Mouse (Mus musculus): Measurements from ENCODE around the gene Mepce. TPM values are rescaled to one million over a fixed set of nuclear protein-coding genes. Genes with fewer than 3 reads are reported as not detected.
"Not testable (repeated sequence)": the region's sequence is repeated elsewhere in the genome, so short reads cannot be mapped to it uniquely, and the experiment has no call there.

The Mepce gene
- polyA plus RNA-seq (2016; fragmentation: Nextera tagmentation; extraction: Ambion mirVana), result 7.1 and 10.4 TPM in 2 replicates

DNA sequence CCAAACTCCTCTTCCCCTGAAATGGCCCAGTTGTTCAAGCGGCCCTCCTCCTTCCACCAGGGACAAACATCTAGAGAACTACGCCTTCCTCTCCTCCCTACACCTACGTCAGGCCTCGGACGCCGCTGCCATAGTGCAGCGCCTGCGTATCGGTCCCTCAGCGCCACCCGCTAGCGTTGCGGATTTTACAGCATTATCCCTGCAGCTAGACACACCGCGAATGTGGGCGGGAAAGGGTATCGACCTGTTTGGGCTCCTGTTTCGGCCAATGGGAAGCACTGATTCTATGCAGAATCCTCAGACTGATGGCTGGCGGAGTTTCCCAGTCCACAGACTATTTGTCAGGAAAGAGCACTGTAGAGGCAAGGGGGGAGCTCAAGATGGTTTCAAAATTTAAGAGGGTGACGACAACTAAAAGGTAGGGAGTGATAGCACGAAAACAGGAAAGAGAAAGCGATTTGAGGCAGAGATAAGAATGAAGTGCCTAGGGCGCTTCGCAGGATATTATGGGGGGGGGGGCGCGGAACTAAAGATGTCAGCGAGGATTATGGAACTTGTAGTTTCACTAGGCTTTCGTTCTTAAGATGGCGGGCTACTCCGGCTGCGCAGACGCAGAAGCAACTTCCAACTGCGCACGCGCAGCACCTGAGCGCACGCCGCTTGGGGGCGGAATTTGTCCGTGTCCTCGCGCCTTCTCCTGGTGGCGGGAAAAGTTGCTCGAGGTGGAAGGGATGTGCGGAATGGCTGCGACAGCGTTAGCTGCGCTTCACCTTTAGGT lies at the start of gene Mepce, which contains the start of gene Zcwpw1:
Gene Mepce, minus strand, starts transcription at position 505 of the 778 bp plus-strand sequence.
Gene Zcwpw1, plus strand, starts transcription at position 648 of the 778 bp plus-strand sequence.
- peak within 1 kb of the TSS; percentile 98 for H3K27ac ChIP-seq
- H3K36me3 ChIP-seq, result peaks cover 28% of the 10 kb centered on the region
- H3K27me3 ChIP-seq (ENCODE audit: insufficient read depth, poor library complexity, severe bottlenecking), result peaks cover 4% of the 10 kb centered on the region; the same call in 1 of the 2 replicates
- peak within 1 kb of the TSS; percentile 89 for H3K4me3 ChIP-seq
- no peaks in the 10 kb centered on the region for H3K9me3 ChIP-seq
- DNase-seq (ENCODE audit: low spot score), result peak; percentile 97
- H3K4me1 ChIP-seq, result peaks cover 27% of the 10 kb centered on the region
- WGBS, result under 1% methylated on average over 48 of the region's 48 CpGs

DNA sequence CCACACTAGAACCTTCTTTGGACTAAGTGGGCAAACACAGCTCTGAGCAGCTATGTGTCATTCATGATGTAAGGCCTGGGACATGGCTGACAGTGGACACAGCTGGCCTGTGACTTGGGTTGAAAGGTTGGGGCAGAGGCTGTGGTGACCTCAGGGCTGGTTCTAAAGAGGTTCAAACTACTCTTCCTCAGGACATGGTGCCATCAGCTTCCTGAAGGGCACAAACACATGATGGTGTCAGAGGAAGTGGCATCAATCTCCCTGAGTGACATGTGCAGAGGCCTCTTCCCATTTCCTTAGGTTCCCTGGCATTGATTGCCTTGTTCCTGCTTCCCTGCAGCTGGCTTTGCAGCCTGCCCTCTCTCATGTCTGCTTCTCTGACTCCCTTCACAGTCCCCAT lies 49.7 kb upstream of the Mepce start:
- H3K36me3 ChIP-seq; H3K4me1 ChIP-seq; H3K9me3 ChIP-seq; H3K27ac ChIP-seq; H3K27me3 ChIP-seq (ENCODE audit: insufficient read depth, poor library complexity, severe bottlenecking); H3K4me3 ChIP-seq; DNase-seq (ENCODE audit: low spot score): not testable (repeated sequence)

DNA sequence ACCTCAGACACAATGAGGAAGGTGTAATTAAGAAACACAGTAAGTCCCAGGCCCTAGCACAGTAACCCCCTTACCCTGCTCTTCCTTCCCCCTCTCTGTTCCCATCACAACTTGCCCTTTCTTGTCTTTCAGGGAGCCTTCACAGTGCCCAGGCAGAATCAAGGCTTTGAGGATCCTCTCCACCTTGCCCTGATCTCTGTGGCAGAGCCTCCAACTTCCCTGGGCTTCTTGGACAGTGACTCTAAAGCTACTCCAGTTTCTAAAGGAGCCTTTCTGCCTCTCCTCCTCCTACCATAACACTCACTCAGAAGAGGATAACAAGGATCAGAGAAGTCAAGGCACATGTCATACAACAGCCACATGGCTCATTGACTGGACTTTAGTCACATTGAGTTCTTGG lies 49.2 kb upstream of the Mepce start:
- no peaks in the 10 kb centered on the region for H3K27me3 ChIP-seq (ENCODE audit: insufficient read depth, poor library complexity, severe bottlenecking)
- H3K9me3 ChIP-seq, result no peaks in the 10 kb centered on the region
- no peak overlapping the region for H3K27ac ChIP-seq
- H3K4me1 ChIP-seq, result no peaks in the 10 kb centered on the region
- no peak overlapping the region for H3K4me3 ChIP-seq
- no peak for DNase-seq (ENCODE audit: low spot score)
- H3K36me3 ChIP-seq, result no peaks in the 10 kb centered on the region

DNA sequence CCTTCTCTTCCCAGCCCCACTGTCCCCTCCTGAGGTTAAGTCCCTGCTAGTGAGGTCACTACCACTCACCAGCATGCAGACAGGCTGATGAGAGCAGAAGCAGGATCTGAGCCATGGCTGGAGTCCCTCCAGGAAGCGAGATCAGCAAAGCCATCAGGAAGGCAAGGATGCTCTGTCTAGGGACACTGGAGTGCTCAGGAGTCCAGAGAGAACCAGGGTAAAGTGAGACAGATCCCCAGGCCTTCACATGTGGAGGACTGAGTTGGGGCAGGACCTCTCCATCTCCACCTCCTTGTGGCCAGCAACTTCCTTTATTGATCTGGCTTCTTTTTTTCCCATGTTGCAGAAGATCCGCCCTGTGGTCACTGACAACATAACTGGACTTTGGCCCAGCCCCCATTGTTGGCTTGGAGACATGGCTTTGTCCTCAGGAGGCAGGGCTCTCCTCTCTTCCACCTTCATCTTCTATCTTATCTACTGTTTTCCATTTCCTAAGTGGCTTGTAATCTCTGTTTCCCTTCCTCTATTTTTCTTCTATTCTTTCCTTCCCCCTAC lies 48.6 kb upstream of the Mepce start, which contains the start of gene Pilra:
Gene Pilra, minus strand, starts transcription at position 316 of the 555 bp plus-strand sequence.
- 39% methylated on average over 2 of the region's 2 CpGs for WGBS
- H3K27ac ChIP-seq; H3K9me3 ChIP-seq; H3K36me3 ChIP-seq; H3K4me3 ChIP-seq; H3K27me3 ChIP-seq (ENCODE audit: insufficient read depth, poor library complexity, severe bottlenecking); H3K4me1 ChIP-seq; DNase-seq (ENCODE audit: low spot score): not testable (repeated sequence)

DNA sequence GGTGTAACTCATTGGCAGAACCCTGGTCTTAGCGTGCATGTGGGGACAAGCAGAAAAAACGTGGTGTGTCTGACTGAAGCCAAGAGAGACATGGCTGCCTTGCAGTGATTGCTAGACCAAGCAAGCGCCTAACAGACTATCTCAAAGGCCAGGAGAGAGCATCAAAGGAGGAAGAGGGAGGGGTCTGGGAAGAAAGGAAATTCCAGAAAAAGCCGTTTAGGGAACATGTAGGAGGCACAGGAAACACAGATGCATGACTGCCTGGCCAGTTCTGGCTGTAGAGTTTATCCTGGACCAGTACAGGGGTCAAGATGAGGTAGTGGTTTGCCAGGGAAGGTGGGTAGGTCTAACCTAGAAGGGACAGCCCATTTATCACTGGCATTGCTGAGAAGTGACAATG lies 46.0 kb upstream of the Mepce start:
- no peaks in the 10 kb centered on the region for H3K9me3 ChIP-seq
- H3K27ac ChIP-seq, result no peak overlapping the region
- H3K4me1 ChIP-seq, result no peaks in the 10 kb centered on the region
- 53% methylated on average over 4 of the region's 4 CpGs for WGBS
- no peaks in the 10 kb centered on the region for H3K36me3 ChIP-seq
- no peak overlapping the region for H3K4me3 ChIP-seq
- no peaks in the 10 kb centered on the region for H3K27me3 ChIP-seq (ENCODE audit: insufficient read depth, poor library complexity, severe bottlenecking)
- DNase-seq (ENCODE audit: low spot score), result no peak

DNA sequence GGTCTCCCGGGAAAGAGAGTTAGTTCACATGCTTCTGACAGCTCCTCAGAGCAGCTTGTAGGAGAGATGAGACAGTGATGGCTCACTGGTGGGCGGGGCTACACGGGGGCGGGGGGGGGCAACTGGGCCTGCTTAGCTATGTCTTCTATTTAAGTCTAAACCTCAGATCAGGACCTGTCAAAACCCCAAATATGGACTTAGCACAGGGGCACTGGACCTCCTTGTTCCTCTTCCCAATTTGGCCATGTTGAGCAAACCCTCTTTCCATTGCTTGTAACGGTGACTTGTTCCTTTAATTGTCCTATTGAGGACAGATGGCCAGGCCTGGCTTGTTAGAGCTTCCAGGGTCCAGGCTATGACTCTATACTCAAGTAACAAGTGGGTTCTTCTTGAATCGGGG lies 44.1 kb upstream of the Mepce start:
- no peaks in the 10 kb centered on the region for H3K36me3 ChIP-seq
- H3K9me3 ChIP-seq, result no peaks in the 10 kb centered on the region
- H3K27ac ChIP-seq, result no peak overlapping the region
- DNase-seq (ENCODE audit: low spot score), result no peak
- H3K27me3 ChIP-seq (ENCODE audit: insufficient read depth, poor library complexity, severe bottlenecking), result no peaks in the 10 kb centered on the region
- H3K4me3 ChIP-seq, result no peak overlapping the region
- no peaks in the 10 kb centered on the region for H3K4me1 ChIP-seq
- 71% methylated on average over 6 of the region's 6 CpGs for WGBS

DNA sequence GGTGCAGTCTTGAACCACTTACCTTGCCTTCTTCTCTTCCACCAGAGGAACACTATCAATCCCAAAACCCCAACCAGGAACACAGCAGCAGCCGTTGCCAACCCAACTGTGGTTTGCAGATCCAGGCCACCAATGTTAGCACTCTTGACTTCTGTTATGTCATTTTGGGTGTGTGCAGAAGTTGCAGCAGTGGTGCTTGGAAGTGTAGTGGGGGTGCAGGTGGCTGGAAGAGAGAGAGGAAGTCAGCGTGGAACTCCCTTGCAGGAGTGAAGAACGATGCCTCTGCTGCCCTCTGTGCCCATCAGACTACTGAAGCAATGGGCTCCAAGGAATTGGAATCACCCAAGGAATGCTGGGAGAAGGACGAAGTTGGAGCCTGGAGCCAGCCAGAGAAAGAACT lies 43.7 kb upstream of the Mepce start:
- Histone ChIP-seq H3K27me3 (ENCODE audit: insufficient read depth, poor library complexity, severe bottlenecking) (no peaks in the 10 kb centered on the region), H3K36me3 (no peaks in the 10 kb centered on the region), H3K4me1 (no peaks in the 10 kb centered on the region), H3K27ac (no peak overlapping the region), H3K9me3 (no peaks in the 10 kb centered on the region), H3K4me3 (no peak overlapping the region)
- no peak for DNase-seq (ENCODE audit: low spot score)
- 88% methylated on average over 4 of the region's 4 CpGs for WGBS

DNA sequence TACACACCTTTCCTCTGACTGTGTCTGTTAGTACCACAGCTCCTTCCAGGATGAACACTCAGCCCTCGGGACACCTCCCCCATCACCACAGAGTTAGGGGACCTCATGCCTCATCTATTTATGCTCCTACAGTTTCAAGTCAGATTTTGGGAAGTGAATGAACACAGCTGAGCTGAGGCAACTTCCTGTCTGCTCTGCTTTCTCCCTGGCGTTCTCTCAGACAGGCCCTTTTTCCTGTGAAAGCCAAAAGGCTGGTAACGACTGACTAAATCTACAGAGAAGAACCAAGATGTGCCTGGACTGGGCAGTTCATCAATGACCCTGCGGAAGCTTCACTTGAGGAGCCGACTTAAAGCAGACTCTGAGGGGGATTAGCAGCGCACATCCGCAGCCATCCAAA lies 42.8 kb upstream of the Mepce start:
- Histone ChIP-seq H3K27me3 (ENCODE audit: insufficient read depth, poor library complexity, severe bottlenecking) (no peaks in the 10 kb centered on the region), H3K9me3 (no peaks in the 10 kb centered on the region), H3K36me3 (no peaks in the 10 kb centered on the region), H3K4me3 (no peak overlapping the region), H3K4me1 (no peaks in the 10 kb centered on the region), H3K27ac (no peak overlapping the region)
- no peak for DNase-seq (ENCODE audit: low spot score)
- WGBS, result 73% methylated on average over 7 of the region's 7 CpGs

DNA sequence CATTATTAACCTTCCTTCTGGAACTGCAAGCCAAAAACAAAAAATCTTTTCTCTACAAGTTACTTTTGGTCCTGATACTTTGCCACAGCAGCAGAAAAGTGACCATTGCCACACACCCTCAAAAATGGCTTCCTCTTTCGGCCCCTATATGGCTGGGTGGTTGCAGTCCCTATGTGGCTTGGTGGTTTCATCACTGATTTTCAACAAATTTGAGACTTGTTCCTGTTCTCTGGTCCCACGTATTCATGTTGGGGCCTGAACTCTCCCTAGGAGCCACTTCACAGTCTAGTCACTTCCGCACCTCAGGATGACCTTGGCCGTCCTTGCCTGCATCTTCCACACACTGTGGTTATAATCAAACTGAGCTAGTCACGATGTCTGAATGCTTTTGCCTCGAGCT lies 41.2 kb upstream of the Mepce start:
- Histone ChIP-seq H3K9me3 (no peaks in the 10 kb centered on the region), H3K4me1 (no peaks in the 10 kb centered on the region), H3K27me3 (ENCODE audit: insufficient read depth, poor library complexity, severe bottlenecking) (no peaks in the 10 kb centered on the region), H3K36me3 (no peaks in the 10 kb centered on the region), H3K4me3 (no peak overlapping the region), H3K27ac (no peak overlapping the region)
- WGBS, result 76% methylated on average over 6 of the region's 6 CpGs
- no peak for DNase-seq (ENCODE audit: low spot score)

DNA sequence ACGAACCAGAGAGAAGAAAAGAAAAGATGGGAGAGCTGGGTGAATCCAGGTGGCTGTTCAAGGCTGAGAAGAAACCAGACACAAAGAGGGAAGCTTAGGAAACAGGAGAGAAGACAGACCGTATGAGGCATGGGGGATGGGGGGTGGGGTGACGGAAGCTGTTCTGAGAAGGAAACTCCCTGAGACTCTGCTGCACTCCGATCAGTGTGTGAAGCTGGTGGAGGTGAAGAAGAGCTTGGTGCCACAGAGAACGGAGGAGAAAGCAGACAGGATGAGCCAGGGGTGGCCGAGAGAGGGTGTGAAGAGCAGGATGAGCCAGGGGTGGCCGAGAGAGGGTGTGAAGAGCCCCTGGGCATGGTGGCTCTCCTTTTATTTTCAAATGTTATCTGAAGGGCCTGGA lies 39.0 kb upstream of the Mepce start:
- WGBS, result 34% methylated on average over 7 of the region's 7 CpGs
- H3K9me3 ChIP-seq, result no peaks in the 10 kb centered on the region

DNA sequence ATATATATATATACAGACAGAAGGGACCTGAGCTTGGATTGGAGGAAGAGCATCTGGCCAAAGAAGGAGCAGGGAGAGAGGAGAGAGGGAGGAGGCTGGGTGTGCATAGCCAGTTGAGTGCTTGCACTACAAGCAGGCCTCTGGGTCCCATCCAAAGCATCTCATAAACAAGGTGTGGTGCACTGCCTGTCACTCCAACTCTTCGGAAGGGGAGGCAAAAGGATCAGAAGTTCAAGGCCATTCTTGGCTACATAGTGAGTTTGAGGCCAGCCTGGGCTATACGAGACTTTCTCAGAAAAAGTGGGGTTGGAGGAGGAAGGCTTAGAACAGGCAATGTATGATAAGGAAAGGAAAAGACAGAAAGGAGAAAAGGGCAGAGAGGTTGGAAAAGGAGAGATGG lies 38.5 kb upstream of the Mepce start:
- Histone ChIP-seq H3K36me3 (no peaks in the 10 kb centered on the region), H3K9me3 (no peaks in the 10 kb centered on the region), H3K4me3 (no peak overlapping the region), H3K4me1 (no peaks in the 10 kb centered on the region), H3K27ac (no peak overlapping the region), H3K27me3 (ENCODE audit: insufficient read depth, poor library complexity, severe bottlenecking) (no peaks in the 10 kb centered on the region)
- WGBS, result 74% methylated on average over 2 of the region's 2 CpGs
- no peak for DNase-seq (ENCODE audit: low spot score)

More for the DNA sequence above, 39.0 kb upstream of the Mepce start:
- no peaks in the 10 kb centered on the region for H3K36me3 ChIP-seq
- H3K4me1 ChIP-seq, result no peaks in the 10 kb centered on the region
- no peaks in the 10 kb centered on the region for H3K27me3 ChIP-seq (ENCODE audit: insufficient read depth, poor library complexity, severe bottlenecking)
- no peak overlapping the region for H3K27ac ChIP-seq
- DNase-seq (ENCODE audit: low spot score), result no peak
- no peak overlapping the region for H3K4me3 ChIP-seq

DNA sequence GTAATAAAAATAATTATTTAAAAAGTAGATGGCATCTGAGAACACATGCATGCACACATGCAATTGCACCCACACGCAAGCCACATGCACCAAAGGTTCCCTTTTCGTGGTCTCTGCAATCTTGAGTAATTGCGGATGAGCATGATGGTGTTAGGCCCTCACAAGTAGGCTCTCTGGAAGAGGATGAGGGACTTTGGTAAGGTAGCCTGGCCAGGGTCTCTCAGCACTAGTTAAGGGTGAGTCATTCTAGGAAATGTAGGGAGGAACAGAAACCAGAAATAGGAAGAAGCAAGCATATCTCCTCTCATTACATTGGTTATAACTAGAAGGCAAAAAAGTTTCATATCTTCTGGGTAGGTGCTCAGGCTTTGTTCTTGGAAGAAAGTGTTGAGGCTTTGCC lies 37.6 kb upstream of the Mepce start:
- 88% methylated on average over 3 of the region's 3 CpGs for WGBS
- DNase-seq (ENCODE audit: low spot score), result no peak

DNA sequence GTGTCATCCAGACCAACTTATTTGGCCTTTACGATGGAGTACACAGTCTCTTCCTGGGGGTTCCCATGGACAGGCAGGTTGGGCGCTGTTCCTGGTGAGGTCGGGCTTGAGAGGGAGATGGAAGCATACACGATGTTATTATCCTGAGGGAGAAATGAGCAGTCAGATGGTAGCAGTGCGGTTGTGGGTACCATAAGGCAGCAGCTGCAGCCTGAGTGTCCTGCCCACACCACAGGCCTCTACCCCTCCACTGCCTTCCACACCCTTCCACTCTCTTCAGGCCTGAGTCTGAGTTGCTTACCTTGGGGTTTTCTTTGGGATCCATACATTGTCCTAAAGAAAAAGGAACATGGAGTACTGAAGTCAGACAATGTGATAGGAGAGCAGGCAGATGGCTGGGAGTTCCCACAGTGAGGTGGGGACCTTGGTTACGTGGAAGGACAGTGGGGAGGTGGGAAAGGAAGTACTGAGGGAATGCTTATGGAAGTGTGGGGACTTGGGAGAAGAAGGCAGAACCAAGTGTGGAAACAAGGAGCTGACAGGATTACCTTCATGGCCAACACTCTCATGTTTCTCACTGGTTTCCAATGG lies 36.1 kb upstream of the Mepce start:
- WGBS, result 87% methylated on average over 6 of the region's 6 CpGs

More for the DNA sequence above, 37.6 kb upstream of the Mepce start:
- no peaks in the 10 kb centered on the region for H3K27me3 ChIP-seq (ENCODE audit: insufficient read depth, poor library complexity, severe bottlenecking)
- no peaks in the 10 kb centered on the region for H3K4me1 ChIP-seq
- no peak overlapping the region for H3K27ac ChIP-seq
- H3K36me3 ChIP-seq, result no peaks in the 10 kb centered on the region
- no peaks in the 10 kb centered on the region for H3K9me3 ChIP-seq
- H3K4me3 ChIP-seq, result no peak overlapping the region

More for the DNA sequence above, 36.1 kb upstream of the Mepce start:
- no peak for DNase-seq (ENCODE audit: low spot score)
- Histone ChIP-seq H3K4me1 (no peaks in the 10 kb centered on the region), H3K36me3 (no peaks in the 10 kb centered on the region), H3K9me3 (no peaks in the 10 kb centered on the region), H3K27me3 (ENCODE audit: insufficient read depth, poor library complexity, severe bottlenecking) (no peaks in the 10 kb centered on the region), H3K4me3 (no peak overlapping the region), H3K27ac (no peak overlapping the region)

Measured in heart, embryonic 10.5 days (tissue).